15 mouse cellular contexts compared by ENCODE assay signal in genomic region chr11:34836272-34836671, GRCm38 (mm10). TPM values are rescaled to one million over a fixed set of nuclear protein-coding genes. Genes with fewer than 3 reads are reported as not detected.
DNase-seq lines count a peak whose midpoint lies in the region; ATAC-seq and TF ChIP-seq lines count a peak whose summit lies in the region.
"Had no signal": no experiment of that assay in that cellular context is flagged by ENCODE, and none has a peak within 500 bp of the region (broad histone marks: within the 10 kb centered on the region; RNA-seq: fewer than 3 reads in every experiment).

No protein-coding gene starts in this region.

- no peak overlapping the region for H3K9ac ChIP-seq in kidney, postnatal 0 days (ENCODE audit: low read depth, low read length)
- no peak overlapping the region for H3K9ac ChIP-seq in kidney, embryonic 14.5 days (ENCODE audit: low read depth, low read length)
- no peak overlapping the region for H3K9ac ChIP-seq in kidney, embryonic 16.5 days (replicated peaks; ENCODE audit: low read length)
- H3K9ac ChIP-seq: forebrain, embryonic 13.5 days; liver, embryonic 13.5 days had no signal

- no peaks in the 10 kb centered on the region for H3K27me3 ChIP-seq in kidney, postnatal 0 days (ENCODE audit: insufficient read depth, low read length)
- H3K27me3 ChIP-seq in kidney, embryonic 14.5 days (ENCODE audit: control insufficient read depth, insufficient read depth, low read length), result no peaks in the 10 kb centered on the region
- no peaks in the 10 kb centered on the region for H3K27me3 ChIP-seq in kidney, embryonic 16.5 days (ENCODE audit: insufficient read depth, low read length)
- H3K27me3 ChIP-seq: liver, embryonic 13.5 days had no signal

- no peak overlapping the region for H3K4me3 ChIP-seq in kidney, postnatal 0 days (replicated peaks; ENCODE audit: low read depth, low read length)
- no peak overlapping the region for H3K4me3 ChIP-seq in kidney, embryonic 14.5 days (ENCODE audit: low read length)
- H3K4me3 ChIP-seq in kidney, embryonic 16.5 days (ENCODE audit: low read length), result no peak overlapping the region
- H3K4me3 ChIP-seq: forebrain, embryonic 13.5 days; liver, embryonic 13.5 days; megakaryocyte, embryonic 14.5 days had no signal

- H3K36me3 ChIP-seq in kidney, postnatal 0 days (ENCODE audit: insufficient read depth, low read length), result no peaks in the 10 kb centered on the region
- no peaks in the 10 kb centered on the region for H3K36me3 ChIP-seq in kidney, embryonic 14.5 days (ENCODE audit: control insufficient read depth, insufficient read depth, low read length)
- no peaks in the 10 kb centered on the region for H3K36me3 ChIP-seq in kidney, embryonic 16.5 days (ENCODE audit: insufficient read depth, low read length)
- H3K36me3 ChIP-seq: liver, embryonic 13.5 days had no signal

- peak; percentile 12 to 17 for DNase-seq in cerebellum, postnatal 10 days
- peak; percentile 54 for DNase-seq in kidney, postnatal 0 days (ENCODE audit: low spot score)
- peak; percentile 38 for DNase-seq in 416B (ENCODE audit: low read depth)
- peak; percentile 19 for DNase-seq in brain, adult 2 months (ENCODE audit: low read depth, low spot score)
- no peak for DNase-seq in layer of hippocampus, adult 8-10 months (ENCODE audit: low spot score in 2 of 2)
- DNase-seq: B cell, adult 2 months; heart, postnatal 4 days; kidney, adult 8-10 months; liver, embryonic 13.5 days had no signal

- peaks cover 6% of the 10 kb centered on the region for H3K4me1 ChIP-seq in kidney, postnatal 0 days (replicated peaks; ENCODE audit: insufficient read depth, low read length)
- H3K4me1 ChIP-seq in kidney, embryonic 14.5 days (ENCODE audit: control insufficient read depth, insufficient read depth, low read length), result peaks cover 12% of the 10 kb centered on the region
- peaks cover 14% of the 10 kb centered on the region for H3K4me1 ChIP-seq in kidney, embryonic 16.5 days (ENCODE audit: insufficient read depth, low read length)

- TF ChIP-seq CTCF in kidney, postnatal 0 days (IDR thresholded peaks at IDR 0.05; ENCODE audit: low read depth), result peak; percentile 51

- H3K9me3 ChIP-seq in kidney, postnatal 0 days (replicated peaks; ENCODE audit: low read length), result no peaks in the 10 kb centered on the region
- H3K9me3 ChIP-seq in kidney, embryonic 14.5 days (ENCODE audit: control insufficient read depth, low read length), result no peaks in the 10 kb centered on the region
- no peaks in the 10 kb centered on the region for H3K9me3 ChIP-seq in kidney, embryonic 16.5 days (ENCODE audit: low read length)
- H3K9me3 ChIP-seq: forebrain, embryonic 13.5 days; liver, embryonic 13.5 days; megakaryocyte, embryonic 14.5 days had no signal

- WGBS in kidney, postnatal 0 days, result 38% methylated on average over 2 of the region's 2 CpGs
- 46% methylated on average over 2 of the region's 2 CpGs for WGBS in kidney, embryonic 14.5 days
- WGBS in kidney, embryonic 16.5 days, result 54% methylated on average over 2 of the region's 2 CpGs

- H3K27ac ChIP-seq in kidney, postnatal 0 days, result no peak overlapping the region
- H3K27ac ChIP-seq in kidney, embryonic 14.5 days (ENCODE audit: low read depth, low read length), result no peak overlapping the region
- H3K27ac ChIP-seq in kidney, embryonic 16.5 days (ENCODE audit: low read length), result no peak overlapping the region
- H3K27ac ChIP-seq: forebrain, embryonic 13.5 days; liver, embryonic 13.5 days had no signal

- no peak overlapping the region for H3K4me2 ChIP-seq in kidney, postnatal 0 days (ENCODE audit: low read length)
- no peak overlapping the region for H3K4me2 ChIP-seq in kidney, embryonic 14.5 days (replicated peaks; ENCODE audit: low read depth, low read length)
- H3K4me2 ChIP-seq in kidney, embryonic 16.5 days (replicated peaks; ENCODE audit: low read depth, low read length), result no peak overlapping the region
- H3K4me2 ChIP-seq: forebrain, embryonic 13.5 days; liver, embryonic 13.5 days had no signal

- no peak for ATAC-seq in cerebellum, adult (ENCODE audit: insufficient number of reproducible peaks, low FRiP score, low TSS enrichment)
- no peak for ATAC-seq in kidney, postnatal 0 days (replicated peaks; ENCODE audit: low FRiP score, low read depth)
- no peak for ATAC-seq in kidney, embryonic 14.5 days (ENCODE audit: low FRiP score, low TSS enrichment)
- ATAC-seq in kidney, embryonic 16.5 days (ENCODE audit: low FRiP score, low TSS enrichment), result no peak
- ATAC-seq: activated CD4-positive, CD25-positive, alpha-beta regulatory T cell, adult 4 months; forebrain, embryonic 13.5 days had no signal

RNA-seq across cellular contexts. Expression of gene Spdl1, which starts 2.8 kb away (rescaled TPM):
- polyA plus RNA-seq in kidney, postnatal 0 days (2015; fragmentation: Nextera tagmentation; extraction: Ambion mirVana), result 9.0 and 9.2 TPM in 2 replicates
- 26.0 and 26.9 TPM in 2 replicates for polyA plus RNA-seq in kidney, embryonic 14.5 days (2014; fragmentation: Nextera tagmentation; extraction: Ambion mirVana)
- under 1 TPM; 0.31 to 0.54 (median 0.47) TPM for total RNA-seq in layer of hippocampus, adult 8-10 months (2022)
- 22.7 and 24.1 TPM in 2 replicates for polyA plus RNA-seq in kidney, embryonic 16.5 days (2015; fragmentation: Nextera tagmentation; extraction: Ambion mirVana)

RNA-seq across cellular contexts. Expression of gene Dock2, which starts 52.6 kb away (rescaled TPM):
- 1.1 and 1.4 TPM in 2 replicates for polyA plus RNA-seq in kidney, postnatal 0 days (2015; fragmentation: Nextera tagmentation; extraction: Ambion mirVana)
- polyA plus RNA-seq in kidney, embryonic 14.5 days (2014; fragmentation: Nextera tagmentation; extraction: Ambion mirVana), result 0.27 and 1.1 TPM in 2 replicates
- total RNA-seq in layer of hippocampus, adult 8-10 months (2022), result 10 to 100 TPM in 2 of 4 experiments, 1 to 10 TPM in 2; 3.1 to 13.1 (median 8.2) TPM
- polyA plus RNA-seq in kidney, embryonic 16.5 days (2015; fragmentation: Nextera tagmentation; extraction: Ambion mirVana), result 1.4 and 1.6 TPM in 2 replicates

Comparison
In these comparisons a context has a peak if more than half of its experiments do, and no peak if none do; other contexts are left out.
1. DNase-seq: peak in cerebellum, postnatal 10 days (2 of 2), kidney, postnatal 0 days (single experiment), 416B (single experiment) and brain, adult 2 months (single experiment); none in layer of hippocampus, adult 8-10 months (0 of 2).